29 mouse cellular contexts compared by ENCODE assay signal in genomic region chr16:49633502-49633901, GRCm38 (mm10).
DNase-seq lines count a peak whose midpoint lies in the region; ATAC-seq and TF ChIP-seq lines count a peak whose summit lies in the region.
"Had no signal": no experiment of that assay in that cellular context is flagged by ENCODE, and none has a peak within 500 bp of the region (broad histone marks: within the 10 kb centered on the region; RNA-seq: fewer than 3 reads in every experiment).

No protein-coding gene starts in this region.

- ATAC-seq in forebrain, postnatal 0 days, result peak; percentile 77
- no peak for ATAC-seq in forebrain, embryonic 12.5 days (ENCODE audit: low FRiP score)
- ATAC-seq in heart, embryonic 11.5 days (replicated peaks; ENCODE audit: insufficient number of reproducible peaks, low FRiP score, low TSS enrichment), result no peak
- ATAC-seq: forebrain, embryonic 13.5 days; inflammation-experienced regulatory T-cells, adult 6 months; liver, embryonic 12.5 days; liver, postnatal 0 days; midbrain, embryonic 16.5 days had no signal

- 66% methylated on average over 5 of the region's 5 CpGs for WGBS in forebrain, postnatal 0 days
- WGBS in forebrain, embryonic 12.5 days, result 88% methylated on average over 5 of the region's 5 CpGs
- WGBS in heart, embryonic 11.5 days (ENCODE audit: insufficient replicate concordance), result 74% methylated on average over 5 of the region's 5 CpGs

- no peak for TF ChIP-seq CTCF in forebrain, postnatal 0 days (IDR thresholded peaks at IDR 0.05; ENCODE audit: low read depth)
- TF ChIP-seq CTCF in left cerebral cortex, adult 2 months (IDR thresholded peaks at IDR 0.05), result no peak
- TF ChIP-seq CTCF in cortical plate, adult 2 months (IDR thresholded peaks at IDR 0.05; ENCODE audit: extremely low read depth, insufficient read depth, low read length), result no peak

- H3K4me3 ChIP-seq in forebrain, postnatal 0 days (ENCODE audit: low read depth, low read length), result no peak overlapping the region
- no peak overlapping the region for H3K4me3 ChIP-seq in forebrain, embryonic 12.5 days (replicated peaks)
- no peak overlapping the region for H3K4me3 ChIP-seq in left cerebral cortex, adult 2 months
- no peak overlapping the region for H3K4me3 ChIP-seq in cortical plate, adult 2 months (ENCODE audit: insufficient read depth, low read length)
- H3K4me3 ChIP-seq in heart, embryonic 11.5 days (ENCODE audit: low read depth, low read length), result no peak overlapping the region
- H3K4me3 ChIP-seq: erythroblast, embryonic 14.5 days; forebrain, embryonic 13.5 days; gastrocnemius, adult 2 months; heart, embryonic 12.5 days; hindbrain, embryonic 15.5 days; liver, embryonic 12.5 days had no signal

- no peak for TF ChIP-seq POLR2A in cortical plate, adult 2 months (IDR thresholded peaks at IDR 0.05; ENCODE audit: extremely low read depth, insufficient read depth, low read length)

- peaks cover 4% of the 10 kb centered on the region; the same call in 1 of the 2 replicates for H3K4me1 ChIP-seq in forebrain, postnatal 0 days (ENCODE audit: insufficient read depth)
- no peaks in the 10 kb centered on the region for H3K4me1 ChIP-seq in forebrain, embryonic 12.5 days
- H3K4me1 ChIP-seq in cortical plate, adult 2 months (ENCODE audit: control insufficient read depth, insufficient read depth, low read length), result peaks cover 3% of the 10 kb centered on the region; the same call in 1 of the 2 replicates
- H3K4me1 ChIP-seq in heart, embryonic 11.5 days (ENCODE audit: control insufficient read depth, insufficient read depth, low read length), result no peaks in the 10 kb centered on the region
- H3K4me1 ChIP-seq: forebrain, embryonic 13.5 days; heart, embryonic 12.5 days; liver, embryonic 12.5 days had no signal

- no peak overlapping the region for H3K4me2 ChIP-seq in forebrain, postnatal 0 days (ENCODE audit: low read depth)
- H3K4me2 ChIP-seq in forebrain, embryonic 12.5 days, result no peak overlapping the region
- no peak overlapping the region for H3K4me2 ChIP-seq in heart, embryonic 11.5 days
- H3K4me2 ChIP-seq: forebrain, embryonic 13.5 days; heart, embryonic 12.5 days; hindbrain, embryonic 15.5 days; liver, embryonic 12.5 days; midbrain, embryonic 11.5 days had no signal

- H3K36me3 ChIP-seq in forebrain, postnatal 0 days (ENCODE audit: insufficient read depth), result no peaks in the 10 kb centered on the region
- no peaks in the 10 kb centered on the region for H3K36me3 ChIP-seq in forebrain, embryonic 12.5 days (replicated peaks)
- no peaks in the 10 kb centered on the region for H3K36me3 ChIP-seq in heart, embryonic 11.5 days (ENCODE audit: control insufficient read depth, insufficient read depth, low read length)
- H3K36me3 ChIP-seq: G1E; heart, embryonic 12.5 days; hindbrain, embryonic 15.5 days; liver, embryonic 12.5 days had no signal

- intact Hi-C loops in left cerebral cortex, adult 2 months (cut with DNase I), result loop anchor here (5.0 kb wide), 2 partner anchors 111 to 131 kb away; no protein-coding TSS in a partner anchor

- H3K9me3 ChIP-seq in forebrain, postnatal 0 days (ENCODE audit: low read length), result no peaks in the 10 kb centered on the region
- H3K9me3 ChIP-seq in forebrain, embryonic 12.5 days, result no peaks in the 10 kb centered on the region
- H3K9me3 ChIP-seq in heart, embryonic 11.5 days (replicated peaks; ENCODE audit: control insufficient read depth, low read length), result no peaks in the 10 kb centered on the region
- H3K9me3 ChIP-seq: forebrain, embryonic 13.5 days; G1E; heart, embryonic 12.5 days; hindbrain, embryonic 15.5 days; liver, embryonic 12.5 days had no signal

- peak; percentile 42 for DNase-seq in forebrain, postnatal 0 days
- no peak for DNase-seq in left cerebral cortex, adult 2 months (ENCODE audit: extremely low spot score in 1 of 2, low spot score in 2 of 2)
- DNase-seq in left cerebral cortex, adult 11 months (ENCODE audit: low spot score), result no peak
- DNase-seq in telencephalon, adult 2 months (ENCODE audit: low read depth, low spot score), result peak; percentile 78
- DNase-seq: adrenal gland, postnatal 10 days; cerebellum, adult 11 months; cerebellum, adult 9-10 months; gastrocnemius, adult 2 months; gastrocnemius, postnatal 36 days; heart, adult 18-20 months; kidney, adult 11 months; kidney, postnatal 14 days; liver, postnatal 0 days; lung, postnatal 36 days; spleen, adult 18-20 months; thymus, adult 18-20 months; thymus, postnatal 25 days had no signal

- 0 out of 2 replicates have a peak overlapping the region, but pooled peaks have one; percentile 9 for H3K27ac ChIP-seq in forebrain, postnatal 0 days (ENCODE audit: low read depth, low read length)
- H3K27ac ChIP-seq in forebrain, embryonic 12.5 days, result no peak overlapping the region
- H3K27ac ChIP-seq in left cerebral cortex, adult 2 months, result peak overlapping the region; percentile 70
- H3K27ac ChIP-seq in cortical plate, adult 2 months (ENCODE audit: insufficient read depth, low read length), result 0 out of 2 replicates have a peak overlapping the region, but pooled peaks have one; percentile 42
- no peak overlapping the region for H3K27ac ChIP-seq in heart, embryonic 11.5 days (ENCODE audit: low read depth, low read length)
- H3K27ac ChIP-seq: forebrain, embryonic 13.5 days; gastrocnemius, adult 2 months; hindbrain, embryonic 15.5 days; liver, embryonic 12.5 days had no signal

- no peak overlapping the region for H3K9ac ChIP-seq in forebrain, postnatal 0 days
- H3K9ac ChIP-seq in forebrain, embryonic 12.5 days, result no peak overlapping the region
- no peak overlapping the region for H3K9ac ChIP-seq in heart, embryonic 11.5 days (ENCODE audit: low read depth, low read length)
- H3K9ac ChIP-seq: forebrain, embryonic 13.5 days; heart, embryonic 12.5 days; hindbrain, embryonic 15.5 days; liver, embryonic 12.5 days; liver, postnatal 0 days had no signal

- no peaks in the 10 kb centered on the region for H3K27me3 ChIP-seq in forebrain, postnatal 0 days (ENCODE audit: insufficient read depth, low read length)
- H3K27me3 ChIP-seq in forebrain, embryonic 12.5 days, result no peaks in the 10 kb centered on the region
- H3K27me3 ChIP-seq in heart, embryonic 11.5 days (ENCODE audit: control insufficient read depth, insufficient read depth, low read length), result no peaks in the 10 kb centered on the region
- H3K27me3 ChIP-seq: forebrain, embryonic 13.5 days; heart, embryonic 12.5 days; hindbrain, embryonic 15.5 days; liver, embryonic 12.5 days had no signal

Comparison
In these comparisons a context has a peak if more than half of its experiments do, and no peak if none do; other contexts are left out.
1. H3K27ac ChIP-seq: peak in forebrain, postnatal 0 days (single experiment), left cerebral cortex, adult 2 months (single experiment) and cortical plate, adult 2 months (single experiment); none in forebrain, embryonic 12.5 days (single experiment) and heart, embryonic 11.5 days (single experiment).
2. DNase-seq: peak in forebrain, postnatal 0 days (single experiment) and telencephalon, adult 2 months (single experiment); none in left cerebral cortex, adult 2 months (0 of 2) and left cerebral cortex, adult 11 months (single experiment).